Mouse (Mus musculus): ENCODE data around the gene Mast3.

DNA sequence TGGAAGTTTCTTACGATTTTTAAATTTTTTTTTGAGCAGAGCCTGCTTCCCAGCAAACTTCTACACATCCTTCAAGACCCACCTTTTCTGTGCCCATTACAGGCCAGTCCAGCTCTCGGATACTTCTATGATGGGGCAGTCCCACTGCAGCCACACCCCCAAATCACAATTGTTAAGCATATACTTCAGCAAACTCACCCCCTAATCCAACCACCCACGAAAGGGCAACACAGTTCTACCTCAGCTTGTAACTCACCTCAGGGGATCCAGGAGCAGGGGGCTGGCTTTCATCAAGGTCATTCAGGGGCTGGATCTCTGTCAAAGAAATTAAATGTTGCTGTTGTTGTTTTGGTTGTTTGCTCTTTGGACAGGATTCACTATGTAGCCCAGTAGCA, 17.8 kb downstream of the Mast3 start:
- TF ChIP-seq USF1 (IDR thresholded peaks at IDR 0.05; ENCODE audit: low read depth) (no peak), FOSL1 (IDR thresholded peaks at IDR 0.05; ENCODE audit: insufficient read depth, low read length, poor library complexity, severe bottlenecking) (no peak), MYOG (IDR thresholded peaks at IDR 0.05; ENCODE audit: control insufficient read depth, extremely low read depth, insufficient read length) (no peak), CTCF (IDR thresholded peaks at IDR 0.05; ENCODE audit: control insufficient read depth, insufficient read depth, insufficient read length) (no peak), CEBPB (IDR thresholded peaks at IDR 0.05; ENCODE audit: low read depth) (no peak), MAX (IDR thresholded peaks at IDR 0.05) (no peak)
